Mouse (Mus musculus): Measurements from ENCODE around the gene Pgrmc1.

Gene Pgrmc1

DNA sequence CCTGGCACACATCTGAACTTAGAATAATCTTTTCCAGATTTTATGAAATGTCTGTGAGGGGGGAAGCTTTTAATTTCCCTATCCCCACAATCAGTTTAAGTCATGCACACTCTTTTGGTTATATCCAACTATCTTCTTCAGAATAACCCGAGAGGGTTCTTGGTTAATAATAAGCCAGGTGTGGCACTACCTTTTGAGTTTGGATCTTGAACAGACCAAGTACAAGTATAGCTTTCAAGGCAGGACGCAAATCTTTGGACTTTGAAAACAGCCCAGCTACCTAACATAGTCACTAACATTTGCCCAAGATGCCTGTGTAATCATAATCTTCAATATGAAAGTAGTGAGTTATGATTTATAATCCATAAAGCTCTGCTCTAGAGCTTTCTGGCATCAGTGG lies 4.9 kb downstream of the Pgrmc1 start:
- DNase-seq (ENCODE audit: low spot score in 2 of 2), result no peak

DNA sequence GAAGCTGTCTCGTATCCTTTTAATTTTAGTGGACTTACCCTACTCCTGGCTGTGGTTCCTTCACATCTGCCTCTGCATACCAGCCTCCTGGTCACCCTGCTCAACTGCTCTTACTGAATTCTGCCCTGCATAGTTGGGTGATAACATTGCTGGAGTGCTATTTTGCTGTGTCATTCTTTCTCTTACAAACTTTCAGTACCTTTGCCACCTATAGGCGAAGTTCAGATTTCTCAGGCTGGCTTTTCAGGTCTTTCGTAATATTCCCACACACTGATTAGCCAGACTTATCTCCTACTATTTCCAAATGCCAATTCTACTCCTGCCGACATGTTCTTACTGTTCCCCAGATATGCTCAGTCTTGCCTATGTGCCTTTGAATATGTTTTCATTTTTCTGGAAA lies 6.0 kb downstream of the Pgrmc1 start:
- no peak for DNase-seq (ENCODE audit: low spot score in 2 of 2)

DNA sequence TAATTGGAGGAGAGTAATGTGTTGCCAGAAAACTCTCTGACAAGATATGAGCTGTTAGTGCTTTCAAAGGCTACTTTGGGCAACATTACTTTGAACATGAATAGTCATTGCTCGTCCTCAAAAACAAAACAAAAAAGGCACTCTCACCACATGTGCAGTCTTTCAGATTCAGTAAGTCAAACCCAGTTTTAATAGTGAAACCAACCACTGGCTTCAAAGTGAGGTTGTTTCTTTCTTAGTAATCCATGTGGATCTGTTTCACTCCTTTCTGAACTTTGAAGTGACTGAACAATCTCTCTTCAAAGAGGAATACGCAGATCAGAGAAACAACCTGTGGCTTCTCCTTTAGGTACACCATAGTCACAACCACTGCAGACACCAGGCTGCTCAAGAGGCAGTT lies 11.1 kb downstream of the Pgrmc1 start:
- no peak for DNase-seq (ENCODE audit: low spot score in 2 of 2)

DNA sequence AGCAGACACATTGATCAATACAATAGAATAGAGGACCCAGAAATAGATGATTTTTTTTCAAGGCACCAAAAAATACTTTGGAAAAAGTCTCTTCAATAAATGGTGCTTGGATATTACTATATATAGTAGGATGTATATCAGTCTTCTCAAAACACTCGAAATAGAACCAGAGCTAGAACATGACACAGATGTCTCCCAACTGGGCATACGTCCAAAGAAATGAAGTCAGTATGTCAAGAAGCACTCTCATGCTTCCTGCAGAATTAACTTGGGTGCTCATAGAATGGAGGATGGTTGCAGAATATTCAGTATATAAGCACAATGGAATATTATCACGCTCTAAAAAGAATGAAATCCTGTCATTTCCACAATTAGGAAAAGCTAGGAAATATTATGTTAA lies 30.1 kb downstream of the Pgrmc1 start:
- DNase-seq (ENCODE audit: low spot score in 2 of 2), result no peak

DNA sequence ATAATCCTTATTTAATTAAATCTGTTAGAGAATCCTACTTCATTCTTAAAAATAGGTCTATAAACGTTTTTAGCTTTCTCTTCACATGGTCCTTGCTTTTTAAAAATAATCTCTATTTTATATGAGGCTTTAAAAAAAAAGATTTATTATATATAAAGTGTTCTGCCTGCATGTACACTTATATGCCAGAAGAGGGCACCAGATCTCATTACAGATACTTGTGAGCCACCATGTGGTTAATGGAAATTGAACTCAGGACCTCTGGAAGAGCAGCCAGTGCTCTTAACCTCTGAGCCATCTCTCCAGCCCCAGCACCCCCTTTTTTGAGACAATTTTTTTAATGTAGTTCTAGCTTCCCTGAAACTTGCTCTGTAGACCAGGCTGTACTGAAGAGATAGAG lies 32.8 kb downstream of the Pgrmc1 start:
- no peak for DNase-seq (ENCODE audit: low spot score in 2 of 2)

DNA sequence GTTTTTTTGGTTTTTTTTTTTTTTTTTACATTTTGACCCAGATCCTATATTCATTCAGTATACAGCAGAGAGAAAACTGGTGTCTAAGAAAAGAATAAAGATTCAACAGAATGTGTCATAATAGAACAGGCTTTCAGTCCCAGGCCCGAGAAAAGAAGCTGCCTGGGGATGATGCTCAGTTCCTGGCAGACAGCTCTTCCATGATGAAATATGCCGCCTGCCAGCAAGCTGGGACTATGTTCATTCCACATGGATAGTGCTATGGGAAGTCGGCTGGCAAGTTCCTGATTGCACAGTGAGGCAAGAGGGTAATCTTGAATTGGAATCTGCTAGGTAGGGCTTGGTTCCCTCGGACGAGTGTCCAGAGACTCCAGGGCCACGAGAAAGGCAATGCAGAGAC lies 42.0 kb downstream of the Pgrmc1 start:
- no peak for DNase-seq (ENCODE audit: low spot score in 2 of 2)

DNA sequence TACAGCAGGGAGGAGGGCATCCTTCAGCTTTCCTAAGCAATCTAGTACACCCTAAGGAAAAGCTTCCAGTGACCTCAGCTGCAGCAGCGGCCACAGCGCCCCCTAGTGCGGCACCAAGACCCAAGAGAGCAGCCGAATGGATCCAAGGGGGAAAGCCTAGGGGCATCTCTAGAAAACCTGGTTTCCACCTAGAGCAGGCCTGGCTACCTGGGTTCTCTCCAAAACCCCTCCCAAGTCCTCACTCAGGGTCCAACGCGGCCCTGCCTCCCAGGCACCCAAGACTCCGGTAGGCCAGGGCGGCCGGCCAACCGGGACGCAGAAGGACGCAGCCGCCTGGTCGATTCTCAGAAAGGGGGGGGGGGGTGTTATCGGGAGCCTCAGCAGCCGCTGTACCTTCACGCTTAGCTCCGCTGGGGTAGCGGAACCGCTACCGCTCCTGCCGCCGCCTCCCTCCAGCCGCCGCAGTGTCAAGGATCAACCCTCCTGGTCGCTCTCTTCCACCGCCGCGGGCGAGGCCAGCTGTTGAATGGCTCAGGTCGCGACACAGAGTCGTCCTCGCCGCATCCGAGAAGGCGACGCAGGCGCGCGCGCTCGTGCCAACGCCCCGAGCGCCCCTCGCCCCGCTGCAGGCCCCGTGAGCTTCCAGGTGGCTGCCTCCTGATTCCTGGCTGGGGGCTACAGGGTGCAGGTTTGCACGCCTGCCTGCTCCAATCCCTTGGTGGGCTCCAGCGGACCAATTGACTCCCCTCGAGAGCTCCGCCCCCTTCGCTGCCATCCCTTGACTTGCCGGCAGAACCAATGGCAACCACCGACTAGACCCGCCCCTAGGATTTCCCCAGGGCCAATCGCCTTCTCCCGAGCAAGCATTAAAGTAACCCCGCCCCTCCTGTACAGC lies 46.9 kb downstream of the Pgrmc1 start, which contains the start of gene Akap17b:
TSS of gene Akap17b (minus strand) at position 739 of the 895 bp plus-strand sequence.
- DNase-seq (ENCODE audit: low spot score in 2 of 2), result peak; percentile 85
